Mouse (Mus musculus) gastrocnemius, postnatal 10 days (tissue): ENCODE measurements at regions not wholly inside any gene's neighbourhood (a gene's known extent, or its start where the extent isn't known, plus 50 kb on each side); places are given as distances from the start of the nearest gene placed in this dataset.

Experiments
- DNase-seq: peaks from one replicate; pipeline ENCODE4 v3.0.0; 2021; ENCODE audit warnings: mixed read lengths

- DNase-seq: peak; percentile 12
These were observed 290.4 kb upstream of the Trpc7 start for GRCm38 (mm10) chr13:57186168-57186567.

GRCm38 (mm10) chr13:57170180-57170579, 274.4 kb upstream of the Trpc7 start:
- DNase-seq: no peak

- DNase-seq: no peak
These were observed 273.8 kb upstream of the Trpc7 start for GRCm38 (mm10) chr13:57169621-57170020.

- no peak for DNase-seq
These were observed 269.6 kb upstream of the Trpc7 start for GRCm38 (mm10) chr13:57165367-57165766.

- DNase-seq: no peak
These were observed 257.0 kb upstream of the Trpc7 start for GRCm38 (mm10) chr13:57152787-57153186.

- no peak for DNase-seq
These were observed 251.8 kb upstream of the Trpc7 start for GRCm38 (mm10) chr13:57147623-57148022.

GRCm38 (mm10) chr13:57146708-57147107, 250.9 kb upstream of the Trpc7 start:
- DNase-seq: no peak

GRCm38 (mm10) chr13:57145782-57146181, 250.0 kb upstream of the Trpc7 start:
- DNase-seq: no peak

GRCm38 (mm10) chr13:57142851-57143250, 247.1 kb upstream of the Trpc7 start:
- DNase-seq: peak; percentile 10

- no peak for DNase-seq
These were observed 246.6 kb upstream of the Trpc7 start for GRCm38 (mm10) chr13:57142441-57142840.

GRCm38 (mm10) chr13:57115936-57116335, 220.1 kb upstream of the Trpc7 start:
- DNase-seq: no peak

- no peak for DNase-seq
These were observed 212.2 kb upstream of the Trpc7 start for GRCm38 (mm10) chr13:57107956-57108355.

- DNase-seq: no peak
These were observed 203.8 kb upstream of the Trpc7 start for GRCm38 (mm10) chr13:57099601-57100000.

- DNase-seq: no peak
These were observed 196.1 kb upstream of the Trpc7 start for GRCm38 (mm10) chr13:57091886-57092285.

- DNase-seq: no peak
These were observed 193.7 kb upstream of the Trpc7 start for GRCm38 (mm10) chr13:57089381-57090075.

- no peak for DNase-seq
These were observed 192.2 kb upstream of the Trpc7 start for GRCm38 (mm10) chr13:57087966-57088365.

- no peak for DNase-seq
These were observed 191.6 kb upstream of the Trpc7 start for GRCm38 (mm10) chr13:57087398-57087797.

GRCm38 (mm10) chr13:57083751-57084150, 188.0 kb upstream of the Trpc7 start:
- DNase-seq: no peak

- no peak for DNase-seq
These were observed 174.7 kb upstream of the Trpc7 start for GRCm38 (mm10) chr13:57070479-57070878.

- no peak for DNase-seq
These were observed 165.9 kb upstream of the Trpc7 start for GRCm38 (mm10) chr13:57061656-57062055.

GRCm38 (mm10) chr13:57061074-57061473, 165.3 kb upstream of the Trpc7 start:
- DNase-seq: peak; percentile 33

GRCm38 (mm10) chr13:57056786-57057185, 161.0 kb upstream of the Trpc7 start:
- DNase-seq: no peak

GRCm38 (mm10) chr13:57055409-57056195, 159.8 kb upstream of the Trpc7 start:
- DNase-seq: no peak

GRCm38 (mm10) chr13:57053361-57053760, 157.6 kb upstream of the Trpc7 start:
- DNase-seq: no peak
